Mouse (Mus musculus): ENCODE data around the gene Fam178b. TPM values are rescaled to one million over a fixed set of nuclear protein-coding genes. Genes with fewer than 3 reads are reported as not detected.
"Not testable (repeated sequence)": the region's sequence is repeated elsewhere in the genome, so short reads cannot be mapped to it uniquely, and the experiment has no call there.

Fam178b gene
- total and polyA plus RNA-seq, 3 experiments, result not detected

- Histone ChIP-seq H3K9me3 (replicated peaks) (no peaks in the 10 kb centered on the region), H3K36me3 (replicated peaks) (no peaks in the 10 kb centered on the region), H3K27me3 (ENCODE audit: insufficient read depth, low read length) (peaks cover 50% of the 10 kb centered on the region), H3K4me1 (ENCODE audit: insufficient read depth, low read depth, low read length) (no peaks in the 10 kb centered on the region), H3K4me3 (ENCODE audit: low read depth, low read length) (no peak overlapping the region)
- TF ChIP-seq CTCF (IDR thresholded peaks at IDR 0.05; ENCODE audit: low read depth, low read length) (no peak), GATA1 (IDR thresholded peaks at IDR 0.05; ENCODE audit: borderline replicate concordance, low read length) (no peak), POLR2AphosphoS5 (IDR thresholded peaks at IDR 0.05; ENCODE audit: insufficient replicate concordance, low read depth, low read length) (no peak), TAL1 (conservative IDR thresholded peaks at IDR 0.05; ENCODE audit: low read depth, low read length) (no peak), GATA2 (IDR thresholded peaks at IDR 0.05; ENCODE audit: borderline replicate concordance, low read depth, low read length) (no peak)
- DNase-seq (ENCODE audit: low spot score) (no peak), ATAC-seq (ENCODE audit: extremely low read depth, insufficient number of reproducible peaks, low FRiP score, poor library complexity, severe bottlenecking) (no peak)
Measured at GRCm38 (mm10) chr1:36674936-36675335, 8.0 kb downstream of the Fam178b start.

- peaks cover 50% of the 10 kb centered on the region for H3K27me3 ChIP-seq (ENCODE audit: insufficient read depth, low read length)
- no peaks in the 10 kb centered on the region for H3K36me3 ChIP-seq (replicated peaks)
- DNase-seq (ENCODE audit: low spot score), result no peak
- no peaks in the 10 kb centered on the region for H3K4me1 ChIP-seq (ENCODE audit: insufficient read depth, low read depth, low read length)
- ATAC-seq (ENCODE audit: extremely low read depth, insufficient number of reproducible peaks, low FRiP score, poor library complexity, severe bottlenecking), result no peak
- no peaks in the 10 kb centered on the region for H3K9me3 ChIP-seq (replicated peaks)
- TF ChIP-seq TAL1 (conservative IDR thresholded peaks at IDR 0.05; ENCODE audit: low read depth, low read length), result no peak
- TF ChIP-seq GATA1 (IDR thresholded peaks at IDR 0.05; ENCODE audit: borderline replicate concordance, low read length), result no peak
- no peak for TF ChIP-seq GATA2 (IDR thresholded peaks at IDR 0.05; ENCODE audit: borderline replicate concordance, low read depth, low read length)
- no peak for TF ChIP-seq POLR2AphosphoS5 (IDR thresholded peaks at IDR 0.05; ENCODE audit: insufficient replicate concordance, low read depth, low read length)
- no peak overlapping the region for H3K4me3 ChIP-seq (ENCODE audit: low read depth, low read length)
Measured at GRCm38 (mm10) chr1:36672648-36673350, 10.2 kb downstream of the Fam178b start.

- Histone ChIP-seq H3K4me3 (ENCODE audit: low read depth, low read length) (no peak overlapping the region), H3K9me3 (replicated peaks) (no peaks in the 10 kb centered on the region), H3K27me3 (ENCODE audit: insufficient read depth, low read length) (peaks cover 46% of the 10 kb centered on the region), H3K36me3 (replicated peaks) (no peaks in the 10 kb centered on the region), H3K4me1 (ENCODE audit: insufficient read depth, low read depth, low read length) (no peaks in the 10 kb centered on the region)
- TF ChIP-seq GATA1 (IDR thresholded peaks at IDR 0.05; ENCODE audit: borderline replicate concordance, low read length) (no peak), TAL1 (conservative IDR thresholded peaks at IDR 0.05; ENCODE audit: low read depth, low read length) (no peak)
- ATAC-seq (ENCODE audit: extremely low read depth, insufficient number of reproducible peaks, low FRiP score, poor library complexity, severe bottlenecking) (no peak), DNase-seq (ENCODE audit: low spot score) (no peak)
Measured at GRCm38 (mm10) chr1:36671260-36671659, 11.7 kb downstream of the Fam178b start.

- Histone ChIP-seq H3K27me3 (ENCODE audit: insufficient read depth, low read length) (peaks cover 42% of the 10 kb centered on the region), H3K4me1 (ENCODE audit: insufficient read depth, low read depth, low read length) (peaks cover 3% of the 10 kb centered on the region; the same call in 1 of the 2 replicates), H3K9me3 (replicated peaks) (no peaks in the 10 kb centered on the region), H3K36me3 (replicated peaks) (no peaks in the 10 kb centered on the region), H3K4me3 (ENCODE audit: low read depth, low read length) (no peak overlapping the region)
- TF ChIP-seq GATA2 (IDR thresholded peaks at IDR 0.05; ENCODE audit: borderline replicate concordance, low read depth, low read length) (no peak), GATA1 (IDR thresholded peaks at IDR 0.05; ENCODE audit: borderline replicate concordance, low read length) (no peak), POLR2AphosphoS5 (IDR thresholded peaks at IDR 0.05; ENCODE audit: insufficient replicate concordance, low read depth, low read length) (no peak), TAL1 (conservative IDR thresholded peaks at IDR 0.05; ENCODE audit: low read depth, low read length) (no peak), CTCF (IDR thresholded peaks at IDR 0.05; ENCODE audit: low read depth, low read length) (no peak)
- ATAC-seq (ENCODE audit: extremely low read depth, insufficient number of reproducible peaks, low FRiP score, poor library complexity, severe bottlenecking) (no peak), DNase-seq (ENCODE audit: low spot score) (no peak)
Measured at GRCm38 (mm10) chr1:36670256-36670655, 12.7 kb downstream of the Fam178b start.

- peaks cover 32% of the 10 kb centered on the region for H3K27me3 ChIP-seq (ENCODE audit: insufficient read depth, low read length)
- ATAC-seq (ENCODE audit: extremely low read depth, insufficient number of reproducible peaks, low FRiP score, poor library complexity, severe bottlenecking); H3K36me3 ChIP-seq (replicated peaks); H3K4me3 ChIP-seq (ENCODE audit: low read depth, low read length); H3K9me3 ChIP-seq (replicated peaks); DNase-seq (ENCODE audit: low spot score): not testable (repeated sequence)
- H3K4me1 ChIP-seq (ENCODE audit: insufficient read depth, low read depth, low read length), result peaks cover 12% of the 10 kb centered on the region
Measured at GRCm38 (mm10) chr1:36668007-36668406, 15.0 kb downstream of the Fam178b start.

- H3K36me3 ChIP-seq (replicated peaks), result no peaks in the 10 kb centered on the region
- no peak for TF ChIP-seq GATA1 (IDR thresholded peaks at IDR 0.05; ENCODE audit: borderline replicate concordance, low read length)
- TF ChIP-seq GATA2 (IDR thresholded peaks at IDR 0.05; ENCODE audit: borderline replicate concordance, low read depth, low read length), result no peak
- TF ChIP-seq POLR2AphosphoS5 (IDR thresholded peaks at IDR 0.05; ENCODE audit: insufficient replicate concordance, low read depth, low read length), result no peak
- no peak for TF ChIP-seq CTCF (IDR thresholded peaks at IDR 0.05; ENCODE audit: low read depth, low read length)
- no peak for TF ChIP-seq TAL1 (conservative IDR thresholded peaks at IDR 0.05; ENCODE audit: low read depth, low read length)
- no peak for ATAC-seq (ENCODE audit: extremely low read depth, insufficient number of reproducible peaks, low FRiP score, poor library complexity, severe bottlenecking)
- H3K9me3 ChIP-seq (replicated peaks), result no peaks in the 10 kb centered on the region
- H3K4me1 ChIP-seq (ENCODE audit: insufficient read depth, low read depth, low read length), result peaks cover 12% of the 10 kb centered on the region
- no peak for DNase-seq (ENCODE audit: low spot score)
- H3K4me3 ChIP-seq (ENCODE audit: low read depth, low read length), result no peak overlapping the region
- H3K27me3 ChIP-seq (ENCODE audit: insufficient read depth, low read length), result peaks cover 25% of the 10 kb centered on the region
Measured at GRCm38 (mm10) chr1:36665934-36666333, 17.0 kb downstream of the Fam178b start.

Measured in G1E (cell line).